Mouse (Mus musculus): ENCODE results near the gene Gm11596. TPM values are rescaled to one million over a fixed set of nuclear protein-coding genes. Genes with fewer than 3 reads are reported as not detected.

The Gm11596 gene
- polyA plus RNA-seq, 1 experiment from 2014 or later = not detected

Other genes with a start within 250 kb of the Gm11596 start
- not detected in 2 replicates for gene Krtap3-3, start 242.6 kb downstream of the Gm11596 start, polyA plus RNA-seq (2016; fragmentation: Nextera tagmentation; extraction: Ambion mirVana)
- not detected in 2 replicates for gene Krtap3-2, start 236.6 kb downstream of the Gm11596 start, polyA plus RNA-seq (2016; fragmentation: Nextera tagmentation; extraction: Ambion mirVana)
- gene Gm11939, start 234.0 kb downstream of the Gm11596 start, polyA plus RNA-seq (2016; fragmentation: Nextera tagmentation; extraction: Ambion mirVana) = not detected in 2 replicates
- not detected in 2 replicates for gene Krtap3-1, start 226.8 kb downstream of the Gm11596 start, polyA plus RNA-seq (2016; fragmentation: Nextera tagmentation; extraction: Ambion mirVana)
- gene Krtap1-5, start 212.5 kb downstream of the Gm11596 start, polyA plus RNA-seq (2016; fragmentation: Nextera tagmentation; extraction: Ambion mirVana) = not detected in 2 replicates
- gene Krtap1-4, start 209.8 kb downstream of the Gm11596 start, polyA plus RNA-seq (2016; fragmentation: Nextera tagmentation; extraction: Ambion mirVana) = not detected in 2 replicates
- not detected in 2 replicates for gene Krtap1-3, start 202.1 kb downstream of the Gm11596 start, polyA plus RNA-seq (2016; fragmentation: Nextera tagmentation; extraction: Ambion mirVana)
- not detected in 2 replicates for gene Krtap9-3, start 195.4 kb downstream of the Gm11596 start, polyA plus RNA-seq (2016; fragmentation: Nextera tagmentation; extraction: Ambion mirVana)
- gene Gm11938, start 190.2 kb downstream of the Gm11596 start, polyA plus RNA-seq (2016; fragmentation: Nextera tagmentation; extraction: Ambion mirVana) = not detected in 2 replicates
- not detected in 2 replicates for gene Gm11937, start 183.3 kb downstream of the Gm11596 start, polyA plus RNA-seq (2016; fragmentation: Nextera tagmentation; extraction: Ambion mirVana)
- not detected in 2 replicates for gene Krtap2-4, start 178.6 kb downstream of the Gm11596 start, polyA plus RNA-seq (2016; fragmentation: Nextera tagmentation; extraction: Ambion mirVana)
- not detected in 2 replicates for gene Gm11562, start 173.0 kb downstream of the Gm11596 start, polyA plus RNA-seq (2016; fragmentation: Nextera tagmentation; extraction: Ambion mirVana)
- gene Krtap4-1, start 165.2 kb downstream of the Gm11596 start, polyA plus RNA-seq (2016; fragmentation: Nextera tagmentation; extraction: Ambion mirVana) = not detected in 2 replicates
- gene Krtap4-2, start 158.4 kb downstream of the Gm11596 start, polyA plus RNA-seq (2016; fragmentation: Nextera tagmentation; extraction: Ambion mirVana) = not detected in 2 replicates
- not detected in 2 replicates for gene Krtap4-7, start 149.4 kb downstream of the Gm11596 start, polyA plus RNA-seq (2016; fragmentation: Nextera tagmentation; extraction: Ambion mirVana)
- not detected in 2 replicates for gene Gm11555, start 143.2 kb downstream of the Gm11596 start, polyA plus RNA-seq (2016; fragmentation: Nextera tagmentation; extraction: Ambion mirVana)
- not detected in 2 replicates for gene Gm11563, start 134.5 kb downstream of the Gm11596 start, polyA plus RNA-seq (2016; fragmentation: Nextera tagmentation; extraction: Ambion mirVana)
- gene Krtap4-6, start 127.5 kb downstream of the Gm11596 start, polyA plus RNA-seq (2016; fragmentation: Nextera tagmentation; extraction: Ambion mirVana) = not detected in 2 replicates
- gene Gm14190, start 102.7 kb downstream of the Gm11596 start, polyA plus RNA-seq (2016; fragmentation: Nextera tagmentation; extraction: Ambion mirVana) = not detected in 2 replicates
- gene Gm14180, start 59.2 kb downstream of the Gm11596 start, polyA plus RNA-seq (2016; fragmentation: Nextera tagmentation; extraction: Ambion mirVana) = not detected in 2 replicates
- gene Gm11595, start 20.6 kb downstream of the Gm11596 start, polyA plus RNA-seq (2016; fragmentation: Nextera tagmentation; extraction: Ambion mirVana) = not detected in 2 replicates
- not detected in 2 replicates for gene Krtap4-8, start 12.8 kb downstream of the Gm11596 start, polyA plus RNA-seq (2016; fragmentation: Nextera tagmentation; extraction: Ambion mirVana)
- not detected in 2 replicates for gene Krtap4-9, start 8.3 kb downstream of the Gm11596 start, polyA plus RNA-seq (2016; fragmentation: Nextera tagmentation; extraction: Ambion mirVana)
- gene Gm11569, start 5.5 kb upstream of the Gm11596 start, polyA plus RNA-seq (2016; fragmentation: Nextera tagmentation; extraction: Ambion mirVana) = not detected in 2 replicates
- not detected in 2 replicates for gene Gm11554, start 11.0 kb upstream of the Gm11596 start, polyA plus RNA-seq (2016; fragmentation: Nextera tagmentation; extraction: Ambion mirVana)
- gene Krtap4-13, start 16.4 kb upstream of the Gm11596 start, polyA plus RNA-seq (2016; fragmentation: Nextera tagmentation; extraction: Ambion mirVana) = not detected in 2 replicates
- not detected in 2 replicates for gene Gm11564, start 22.2 kb upstream of the Gm11596 start, polyA plus RNA-seq (2016; fragmentation: Nextera tagmentation; extraction: Ambion mirVana)
- not detected in 2 replicates for gene 2300003K06Rik, start 44.6 kb upstream of the Gm11596 start, polyA plus RNA-seq (2016; fragmentation: Nextera tagmentation; extraction: Ambion mirVana)
- not detected in 2 replicates for gene Krtap4-16, start 58.1 kb upstream of the Gm11596 start, polyA plus RNA-seq (2016; fragmentation: Nextera tagmentation; extraction: Ambion mirVana)
- gene Gm11568, start 64.5 kb upstream of the Gm11596 start, polyA plus RNA-seq (2016; fragmentation: Nextera tagmentation; extraction: Ambion mirVana) = not detected in 2 replicates
- not detected in 2 replicates for gene Gm11559, start 71.0 kb upstream of the Gm11596 start, polyA plus RNA-seq (2016; fragmentation: Nextera tagmentation; extraction: Ambion mirVana)
- not detected in 2 replicates for gene Krtap9-1, start 79.9 kb upstream of the Gm11596 start, polyA plus RNA-seq (2016; fragmentation: Nextera tagmentation; extraction: Ambion mirVana)
- gene Gm11567, start 85.7 kb upstream of the Gm11596 start, polyA plus RNA-seq (2016; fragmentation: Nextera tagmentation; extraction: Ambion mirVana) = not detected in 2 replicates
- not detected in 2 replicates for gene Krtap31-1, start 114.5 kb upstream of the Gm11596 start, polyA plus RNA-seq (2016; fragmentation: Nextera tagmentation; extraction: Ambion mirVana)
- not detected in 2 replicates for gene Gm11565, start 121.3 kb upstream of the Gm11596 start, polyA plus RNA-seq (2016; fragmentation: Nextera tagmentation; extraction: Ambion mirVana)
- not detected in 2 replicates for gene Krtap31-2, start 142.8 kb upstream of the Gm11596 start, polyA plus RNA-seq (2016; fragmentation: Nextera tagmentation; extraction: Ambion mirVana)
- gene Krtap9-5, start 155.0 kb upstream of the Gm11596 start, polyA plus RNA-seq (2016; fragmentation: Nextera tagmentation; extraction: Ambion mirVana) = not detected in 2 replicates
- gene Krtap29-1, start 185.6 kb upstream of the Gm11596 start, polyA plus RNA-seq (2016; fragmentation: Nextera tagmentation; extraction: Ambion mirVana) = not detected in 2 replicates
- not detected in 2 replicates for gene Krtap16-1, start 193.1 kb upstream of the Gm11596 start, polyA plus RNA-seq (2016; fragmentation: Nextera tagmentation; extraction: Ambion mirVana)
- gene Krtap17-1, start 200.5 kb upstream of the Gm11596 start, polyA plus RNA-seq (2016; fragmentation: Nextera tagmentation; extraction: Ambion mirVana) = 0.30 TPM in 1 of 2 replicates, not detected in the other
- gene Krt33a, start 222.7 kb upstream of the Gm11596 start, polyA plus RNA-seq (2016; fragmentation: Nextera tagmentation; extraction: Ambion mirVana) = not detected in 2 replicates
- gene Krt33b, start 236.4 kb upstream of the Gm11596 start, polyA plus RNA-seq (2016; fragmentation: Nextera tagmentation; extraction: Ambion mirVana) = not detected in 2 replicates
- not detected in 2 replicates for gene Krt34, start 248.1 kb upstream of the Gm11596 start, polyA plus RNA-seq (2016; fragmentation: Nextera tagmentation; extraction: Ambion mirVana)

Data from heart, embryonic 10.5 days (tissue).